Comparison of ENCODE assay signal across 8 mouse cellular contexts in genomic region chr19:12002125-12002524, GRCm38 (mm10). TPM values are rescaled to one million over a fixed set of nuclear protein-coding genes. Genes with fewer than 3 reads are reported as not detected.
DNase-seq lines count a peak whose midpoint lies in the region; ATAC-seq and TF ChIP-seq lines count a peak whose summit lies in the region.

No protein-coding gene starts in this region.

- H3K4me3 ChIP-seq in MEL (ENCODE audit: control insufficient read depth in 1 of 2, insufficient read depth in 1 of 2, low read depth in 2 of 2, low read length in 2 of 2): peak overlapping the region; percentile 43 to 67
- peak overlapping the region; percentile 20 for H3K4me3 ChIP-seq in forebrain, embryonic 16.5 days (replicated peaks; ENCODE audit: low read length)

- no peak for TF ChIP-seq CTCF in MEL (IDR thresholded peaks at IDR 0.05 in 2 of 3, conservative IDR thresholded peaks at IDR 0.05 in 1 of 3; ENCODE audit: control insufficient read depth in 1 of 3, insufficient read depth in 1 of 3, low read depth in 2 of 3, low read length in 3 of 3, poor library complexity in 1 of 3, severe bottlenecking in 1 of 3)

- TF ChIP-seq EP300 in MEL (IDR thresholded peaks at IDR 0.05; ENCODE audit: low read depth in 1 of 2, low read length in 2 of 2): no peak

- 3% methylated on average over 11 of the region's 11 CpGs for WGBS in forebrain, embryonic 16.5 days

- H3K9ac ChIP-seq in MEL (ENCODE audit: control insufficient read depth, low read depth, low read length, poor library complexity, severe bottlenecking): peak overlapping the region; percentile 57
- no peak overlapping the region for H3K9ac ChIP-seq in forebrain, embryonic 16.5 days (replicated peaks; ENCODE audit: low read depth, low read length)

- DNase-seq in MEL (ENCODE audit: low read depth, low spot score): peak; percentile 94
- DNase-seq in c-Kit-positive CD71-positive TER-119-positive erythroid progenitor cells, embryonic 14.5 days (ENCODE audit: low spot score): peak; percentile 77
- peak; percentile 67 to 77 for DNase-seq in layer of hippocampus, postnatal 10 days (ENCODE audit: low spot score in 2 of 2)
- DNase-seq in lung, postnatal 25 days (ENCODE audit: low spot score): peak; percentile 63
- DNase-seq in right cerebral cortex, adult 18-20 months: peak; percentile 51
- DNase-seq in urinary bladder, adult 2 months (ENCODE audit: low spot score): no peak

- H3K79me2 ChIP-seq in MEL (ENCODE audit: control insufficient read depth, insufficient read depth, low read length, poor library complexity): no peaks in the 10 kb centered on the region; the same call in 1 of the 2 replicates

- H3K27me3 ChIP-seq in MEL (ENCODE audit: control insufficient read depth in 1 of 2, insufficient read depth in 2 of 2, low read length in 2 of 2): no peaks in the 10 kb centered on the region
- no peaks in the 10 kb centered on the region for H3K27me3 ChIP-seq in forebrain, embryonic 16.5 days (replicated peaks; ENCODE audit: control insufficient read depth, insufficient read depth, low read length)

- peak; percentile 42 for ATAC-seq in forebrain, embryonic 16.5 days
- peak; percentile 61 to 72 for ATAC-seq in hematopoietic stem cell, adult 5-6 weeks (replicated peaks in 1 of 2; ENCODE audit: insufficient read depth in 1 of 2, low FRiP score in 2 of 2, low TSS enrichment in 1 of 2, low read depth in 1 of 2, poor library complexity in 2 of 2, severe bottlenecking in 2 of 2)

- H3K9me3 ChIP-seq in MEL (replicated peaks; ENCODE audit: insufficient read depth, low read length): no peaks in the 10 kb centered on the region
- H3K9me3 ChIP-seq in forebrain, embryonic 16.5 days (ENCODE audit: control insufficient read depth, low read length): no peaks in the 10 kb centered on the region

- peak overlapping the region; percentile 74; the same call in 1 of the 2 replicates for H3K27ac ChIP-seq in MEL (ENCODE audit: control insufficient read depth, low read depth, low read length)
- no peak overlapping the region for H3K27ac ChIP-seq in forebrain, embryonic 16.5 days (ENCODE audit: low read length)

- no peak for TF ChIP-seq POLR2A in MEL (IDR thresholded peaks at IDR 0.05; ENCODE audit: control insufficient read depth in 1 of 2, insufficient read depth in 1 of 2, low read depth in 1 of 2, low read length in 2 of 2, poor library complexity in 1 of 2)

- TF ChIP-seq RAD21 in MEL (IDR thresholded peaks at IDR 0.05; ENCODE audit: low read depth, low read length): no peak

- H3K4me1 ChIP-seq in MEL (ENCODE audit: control insufficient read depth in 1 of 2, insufficient read depth in 2 of 2, low read length in 2 of 2): peaks cover 0 to 8% of the 10 kb centered on the region in 2 experiments; a peak in 2 of 4 replicates
- H3K4me1 ChIP-seq in forebrain, embryonic 16.5 days (replicated peaks; ENCODE audit: control insufficient read depth, insufficient read depth, low read length): peaks cover 14% of the 10 kb centered on the region

- peaks cover 0 to 3% of the 10 kb centered on the region in 2 experiments; a peak in 2 of 4 replicates for H3K36me3 ChIP-seq in MEL (ENCODE audit: control insufficient read depth in 1 of 2, insufficient read depth in 2 of 2, low read length in 2 of 2)
- no peaks in the 10 kb centered on the region for H3K36me3 ChIP-seq in forebrain, embryonic 16.5 days (ENCODE audit: control insufficient read depth, insufficient read depth)

- H3K4me2 ChIP-seq in forebrain, embryonic 16.5 days (ENCODE audit: low read length): peak overlapping the region; percentile 24

TF ChIP-seq in MEL, 35 proteins besides CTCF, POLR2A, EP300 and RAD21:
- TF ChIP-seq ZKSCAN1 (IDR thresholded peaks at IDR 0.05; ENCODE audit: low read depth, low read length) (no peak), TBP (IDR thresholded peaks at IDR 0.05; ENCODE audit: low read depth, low read length) (peak; percentile 99), ZMIZ1 (IDR thresholded peaks at IDR 0.05; ENCODE audit: low read depth, low read length) (no peak)

RNA-seq across cellular contexts. Expression of gene Osbp, which starts 36.4 kb away (rescaled TPM):
- total RNA-seq in MEL (2012; rRNA removed): 16.4 and 16.5 TPM in 2 replicates
- 10 to 100 TPM; 38.8 to 64.6 TPM for polyA plus RNA-seq in MEL (2012; ENCODE audit: insufficient read depth in 1 of 2, insufficient read length in 2 of 2, low read depth in 1 of 2, low replicate concordance in 2 of 2, missing spikeins in 1 of 2)
- 4.1 and 4.3 TPM in 2 replicates for polyA plus RNA-seq in forebrain, embryonic 16.5 days (2015; fragmentation: Nextera tagmentation; extraction: Ambion mirVana)
- 35.0 and 39.5 TPM in 2 replicates for total RNA-seq in hematopoietic stem cell, adult 5-6 weeks (2017)
- 10 to 100 TPM; 54.2 to 56.3 TPM for total RNA-seq in layer of hippocampus, postnatal 10 days (2021)
- 33.2 and 35.0 TPM in 2 replicates for polyA plus RNA-seq in urinary bladder, adult 2 months (2012; rRNA removed)

RNA-seq across cellular contexts. Expression of gene Olfr1423, which starts 39.0 kb away (rescaled TPM):
- 0.04 TPM in 1 of 2 replicates, not detected in the other for total RNA-seq in MEL (2012; rRNA removed)
- under 1 TPM in 1 of 2 experiments, not detected in 1; 0.25 TPM for polyA plus RNA-seq in MEL (2012; ENCODE audit: insufficient read depth in 1 of 2, insufficient read length in 2 of 2, low read depth in 1 of 2, low replicate concordance in 2 of 2, missing spikeins in 1 of 2)
- polyA plus RNA-seq in forebrain, embryonic 16.5 days (2015; fragmentation: Nextera tagmentation; extraction: Ambion mirVana): not detected in 2 replicates
- total RNA-seq in hematopoietic stem cell, adult 5-6 weeks (2017): not detected in 2 replicates
- not detected for total RNA-seq in layer of hippocampus, postnatal 10 days (2021)
- not detected in 2 replicates for polyA plus RNA-seq in urinary bladder, adult 2 months (2012; rRNA removed)
